Mouse (Mus musculus): ENCODE data around the gene Ccndbp1. TPM values are rescaled to one million over a fixed set of nuclear protein-coding genes. Genes with fewer than 3 reads are reported as not detected.

Gene Ccndbp1
- polyA plus RNA-seq, 1 experiment from 2014 or later, result 67.6 TPM

GRCm38 (mm10) chr2:121041098-121041497 is 32.9 kb downstream of the Ccndbp1 start:
- no peaks in the 10 kb centered on the region for H3K36me3 ChIP-seq
- H3K4me1 ChIP-seq, result no peaks in the 10 kb centered on the region
- no peak overlapping the region for H3K27ac ChIP-seq
- 55% methylated on average over 5 of the region's 5 CpGs for WGBS
- H3K4me3 ChIP-seq, result no peak overlapping the region
- no peak overlapping the region for H3K4me2 ChIP-seq (replicated peaks)
- H3K9me3 ChIP-seq, result no peaks in the 10 kb centered on the region
- H3K9ac ChIP-seq, result no peak overlapping the region
- ATAC-seq (ENCODE audit: low FRiP score, low read depth), result no peak
- no peaks in the 10 kb centered on the region for H3K27me3 ChIP-seq (replicated peaks)

- Histone ChIP-seq H3K36me3 (no peaks in the 10 kb centered on the region), H3K9me3 (no peaks in the 10 kb centered on the region), H3K27me3 (replicated peaks) (no peaks in the 10 kb centered on the region), H3K4me1 (no peaks in the 10 kb centered on the region), H3K4me2 (replicated peaks) (no peak overlapping the region), H3K27ac (no peak overlapping the region), H3K9ac (no peak overlapping the region), H3K4me3 (no peak overlapping the region)
- 78% methylated on average over 4 of the region's 4 CpGs for WGBS
- ATAC-seq (ENCODE audit: low FRiP score, low read depth), result no peak
These were observed 37.5 kb downstream of the Ccndbp1 start for GRCm38 (mm10) chr2:121045653-121046052.

GRCm38 (mm10) chr2:121052176-121052575 is 44.0 kb downstream of the Ccndbp1 start:
- ATAC-seq (ENCODE audit: low FRiP score, low read depth), result no peak
- no peak overlapping the region for H3K4me3 ChIP-seq
- no peak overlapping the region for H3K4me2 ChIP-seq (replicated peaks)
- H3K9me3 ChIP-seq, result no peaks in the 10 kb centered on the region
- no peak overlapping the region for H3K27ac ChIP-seq
- H3K4me1 ChIP-seq, result no peaks in the 10 kb centered on the region
- H3K9ac ChIP-seq, result no peak overlapping the region
- H3K27me3 ChIP-seq (replicated peaks), result no peaks in the 10 kb centered on the region
- WGBS, result 92% methylated on average over 5 of the region's 5 CpGs
- no peaks in the 10 kb centered on the region for H3K36me3 ChIP-seq

- H3K27ac ChIP-seq, result no peak overlapping the region
- no peak for ATAC-seq (ENCODE audit: low FRiP score, low read depth)
- H3K27me3 ChIP-seq (replicated peaks), result no peaks in the 10 kb centered on the region
- no peak overlapping the region for H3K9ac ChIP-seq
- H3K4me1 ChIP-seq, result no peaks in the 10 kb centered on the region
- no peaks in the 10 kb centered on the region for H3K9me3 ChIP-seq
- WGBS, result 86% methylated on average over 2 of the region's 2 CpGs
- H3K36me3 ChIP-seq, result no peaks in the 10 kb centered on the region
- H3K4me2 ChIP-seq (replicated peaks), result no peak overlapping the region
- H3K4me3 ChIP-seq, result no peak overlapping the region
These were observed 45.9 kb downstream of the Ccndbp1 start for GRCm38 (mm10) chr2:121054060-121054459.

- Histone ChIP-seq H3K27ac (no peak overlapping the region), H3K27me3 (replicated peaks) (no peaks in the 10 kb centered on the region), H3K4me2 (replicated peaks) (no peak overlapping the region), H3K4me3 (no peak overlapping the region), H3K36me3 (no peaks in the 10 kb centered on the region), H3K9me3 (no peaks in the 10 kb centered on the region), H3K9ac (no peak overlapping the region), H3K4me1 (no peaks in the 10 kb centered on the region)
- no peak for ATAC-seq (ENCODE audit: low FRiP score, low read depth)
- 89% methylated on average over 6 of the region's 6 CpGs for WGBS
These were observed 47.7 kb downstream of the Ccndbp1 start for GRCm38 (mm10) chr2:121055915-121056314.

- Histone ChIP-seq H3K27ac (no peak overlapping the region), H3K4me1 (no peaks in the 10 kb centered on the region), H3K4me2 (replicated peaks) (no peak overlapping the region), H3K9me3 (no peaks in the 10 kb centered on the region), H3K27me3 (replicated peaks) (no peaks in the 10 kb centered on the region), H3K9ac (no peak overlapping the region), H3K4me3 (no peak overlapping the region), H3K36me3 (no peaks in the 10 kb centered on the region)
- ATAC-seq (ENCODE audit: low FRiP score, low read depth), result no peak
- 76% methylated on average over 6 of the region's 6 CpGs for WGBS
These were observed 49.8 kb downstream of the Ccndbp1 start for GRCm38 (mm10) chr2:121057997-121058396.

- no peak for ATAC-seq (ENCODE audit: low FRiP score, low read depth)
- H3K9me3 ChIP-seq, result no peaks in the 10 kb centered on the region
- H3K27ac ChIP-seq, result no peak overlapping the region
- no peaks in the 10 kb centered on the region for H3K27me3 ChIP-seq (replicated peaks)
- no peaks in the 10 kb centered on the region for H3K4me1 ChIP-seq
- no peak overlapping the region for H3K4me3 ChIP-seq
- no peaks in the 10 kb centered on the region for H3K36me3 ChIP-seq
- no peak overlapping the region for H3K9ac ChIP-seq
- 64% methylated on average over 2 of the region's 2 CpGs for WGBS
- no peak overlapping the region for H3K4me2 ChIP-seq (replicated peaks)
These were observed 53.1 kb downstream of the Ccndbp1 start for GRCm38 (mm10) chr2:121061315-121061714.

Small RNA genes lying within 50 kb of the gene (microRNA-seq; reads per million reads assigned to microRNA genes)
- gene Gm44325, result not detected

Other genes with a start within 250 kb of the Ccndbp1 start
- 7.5 and 9.7 TPM in 2 replicates for gene Cdan1, start 158.3 kb upstream of the Ccndbp1 start, polyA plus RNA-seq (2016; fragmentation: Nextera tagmentation; extraction: Ambion mirVana)
- gene Ttbk2, start 157.8 kb upstream of the Ccndbp1 start, polyA plus RNA-seq (2016; fragmentation: Nextera tagmentation; extraction: Ambion mirVana), result 12.8 and 14.9 TPM in 2 replicates
- gene Ubr1, start 37.7 kb upstream of the Ccndbp1 start, polyA plus RNA-seq (2016; fragmentation: Nextera tagmentation; extraction: Ambion mirVana), result 27.7 and 31.2 TPM in 2 replicates
- gene Tmem62, start 31.4 kb upstream of the Ccndbp1 start, polyA plus RNA-seq (2016; fragmentation: Nextera tagmentation; extraction: Ambion mirVana), result 8.0 and 10.6 TPM in 2 replicates
- 3.1 and 3.5 TPM in 2 replicates for gene Epb42, start 28.7 kb downstream of the Ccndbp1 start, polyA plus RNA-seq (2016; fragmentation: Nextera tagmentation; extraction: Ambion mirVana)
- gene Tgm5, start 77.4 kb downstream of the Ccndbp1 start, polyA plus RNA-seq (2016; fragmentation: Nextera tagmentation; extraction: Ambion mirVana), result 0.19 and 0.39 TPM in 2 replicates
- gene Tgm7, start 101.4 kb downstream of the Ccndbp1 start, polyA plus RNA-seq (2016; fragmentation: Nextera tagmentation; extraction: Ambion mirVana), result not detected in 2 replicates
- 31.8 and 32.8 TPM in 2 replicates for gene Adal, start 132.0 kb downstream of the Ccndbp1 start, polyA plus RNA-seq (2016; fragmentation: Nextera tagmentation; extraction: Ambion mirVana)
- 21.1 and 22.0 TPM in 2 replicates for gene Lcmt2, start 132.2 kb downstream of the Ccndbp1 start, polyA plus RNA-seq (2016; fragmentation: Nextera tagmentation; extraction: Ambion mirVana)
- 71.3 and 74.9 TPM in 2 replicates for gene Tubgcp4, start 162.3 kb downstream of the Ccndbp1 start, polyA plus RNA-seq (2016; fragmentation: Nextera tagmentation; extraction: Ambion mirVana)
- gene Zscan29, start 162.7 kb downstream of the Ccndbp1 start, polyA plus RNA-seq (2016; fragmentation: Nextera tagmentation; extraction: Ambion mirVana), result 11.2 and 11.7 TPM in 2 replicates